Mouse (Mus musculus) testis, adult 2 months (tissue): ENCODE data around the gene Aldoart2. TPM values are rescaled to one million over a fixed set of nuclear protein-coding genes. Genes with fewer than 3 reads are reported as not detected.
A peak's percentile ranks its signal among the peaks of the same experiment; 100 is the strongest.
"Not testable (repeated sequence)": the region's sequence is repeated elsewhere in the genome, so short reads cannot be mapped to it uniquely, and the experiment has no call there.

Source experiments
- H3K27ac ChIP-seq: fragments of 200-500 bp; 2 replicates; pipeline ENCODE4 v1.5.1; 2012; ENCODE audit warnings: low read depth, low read length; ENCODE audit not compliant: control insufficient read depth, insufficient read depth
- H3K27me3 ChIP-seq: fragments of 200-500 bp; 2 replicates; pipeline ENCODE4 v1.6.1; 2012; ENCODE audit warnings: mild to moderate bottlenecking, low read length, moderate library complexity; ENCODE audit not compliant: control insufficient read depth, insufficient read depth
- H3K36me3 ChIP-seq: fragments of 200-500 bp; 2 replicates; pipeline ENCODE4 v1.6.1; 2012; ENCODE audit warnings: mild to moderate bottlenecking, low read length; ENCODE audit not compliant: control insufficient read depth, insufficient read depth
- H3K4me1 ChIP-seq: fragments of 200-500 bp; 2 replicates; pipeline ENCODE4 v1.6.1; 2012; ENCODE audit warnings: low read length; ENCODE audit not compliant: control insufficient read depth, insufficient read depth
- H3K4me3 ChIP-seq: fragments of 200-500 bp; 2 replicates; pipeline ENCODE4 v1.5.1; 2012; ENCODE audit warnings: low read depth, mild to moderate bottlenecking, low read length, moderate library complexity, mixed read lengths; ENCODE audit not compliant: control insufficient read depth
- CTCF ChIP-seq: fragments of 200-500 bp; IDR thresholded peaks from 2 replicates; pipeline ENCODE4 v1.5.1; 2012; ENCODE audit warnings: low read depth, mild to moderate bottlenecking, inconsistent platforms, low read length, moderate library complexity; ENCODE audit not compliant: control insufficient read depth, insufficient read depth, insufficient replicate concordance
- POLR2A ChIP-seq: fragments of 200-500 bp; IDR thresholded peaks from 2 replicates; pipeline ENCODE4 v1.6.1; 2012; ENCODE audit warnings: low read depth, mild to moderate bottlenecking, inconsistent platforms, low read length, moderate library complexity; ENCODE audit not compliant: control insufficient read depth
- polyA plus RNA-seq: library from polyadenylated mRNA; depleted of rRNA; stranded (reverse); fragments of >200 nt; gene quantifications from 2 replicates; pipeline ENCODE4 v1.2.3, GENCODE M21; 2012

Aldoart2 gene
- polyA plus RNA-seq, 1 experiment: 375 TPM

GRCm38 (mm10) chr12:55539157-55539556 lies 25.9 kb upstream of the Aldoart2 start:
- no peak for TF ChIP-seq CTCF
- no peak for TF ChIP-seq POLR2A
- H3K27ac ChIP-seq: no peak overlapping the region

DNA sequence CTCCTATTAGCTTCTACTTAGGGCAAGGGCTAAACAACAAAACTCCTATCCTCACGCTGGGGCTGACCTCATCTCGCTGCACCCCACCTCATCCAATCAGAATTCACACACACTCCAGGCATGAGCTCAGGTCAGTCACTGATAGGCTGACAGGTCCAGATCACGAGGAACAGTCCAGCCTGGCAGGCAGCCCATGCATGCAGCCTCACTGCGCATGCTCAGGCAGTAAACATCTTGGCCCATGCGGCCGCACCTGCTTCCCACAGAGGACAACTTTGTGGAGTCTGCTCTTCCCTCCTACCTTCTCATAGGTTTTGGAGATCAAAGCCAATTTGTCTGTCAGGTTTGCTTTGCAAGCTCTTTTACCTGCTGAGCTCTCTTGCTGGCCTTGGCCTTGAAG lies 10.1 kb upstream of the Aldoart2 start:
- not testable (repeated sequence) for H3K27ac ChIP-seq, H3K27me3 ChIP-seq, H3K36me3 ChIP-seq, H3K4me3 ChIP-seq, H3K4me1 ChIP-seq

More at GRCm38 (mm10) chr12:55539157-55539556, 25.9 kb upstream of the Aldoart2 start:
- H3K4me1 ChIP-seq: no peaks in the 10 kb centered on the region; the same call in 1 of the 2 replicates
- no peaks in the 10 kb centered on the region for H3K27me3 ChIP-seq
- no peaks in the 10 kb centered on the region for H3K36me3 ChIP-seq
- no peak overlapping the region for H3K4me3 ChIP-seq

GRCm38 (mm10) chr12:55557866-55558265 lies 7.2 kb upstream of the Aldoart2 start:
- H3K36me3 ChIP-seq: no peaks in the 10 kb centered on the region
- no peak overlapping the region for H3K4me3 ChIP-seq
- H3K27me3 ChIP-seq: no peaks in the 10 kb centered on the region
- peaks cover 12% of the 10 kb centered on the region for H3K4me1 ChIP-seq
- H3K27ac ChIP-seq: no peak overlapping the region
- TF ChIP-seq CTCF (no peak), POLR2A (no peak)

GRCm38 (mm10) chr12:55559184-55559855 lies 5.7 kb upstream of the Aldoart2 start:
- Histone ChIP-seq H3K4me1 (peaks cover 12% of the 10 kb centered on the region), H3K36me3 (no peaks in the 10 kb centered on the region), H3K27ac (no peak overlapping the region), H3K4me3 (peak overlapping the region; percentile 65), H3K27me3 (no peaks in the 10 kb centered on the region)
- TF ChIP-seq POLR2A: no peak
- no peak for TF ChIP-seq CTCF

DNA sequence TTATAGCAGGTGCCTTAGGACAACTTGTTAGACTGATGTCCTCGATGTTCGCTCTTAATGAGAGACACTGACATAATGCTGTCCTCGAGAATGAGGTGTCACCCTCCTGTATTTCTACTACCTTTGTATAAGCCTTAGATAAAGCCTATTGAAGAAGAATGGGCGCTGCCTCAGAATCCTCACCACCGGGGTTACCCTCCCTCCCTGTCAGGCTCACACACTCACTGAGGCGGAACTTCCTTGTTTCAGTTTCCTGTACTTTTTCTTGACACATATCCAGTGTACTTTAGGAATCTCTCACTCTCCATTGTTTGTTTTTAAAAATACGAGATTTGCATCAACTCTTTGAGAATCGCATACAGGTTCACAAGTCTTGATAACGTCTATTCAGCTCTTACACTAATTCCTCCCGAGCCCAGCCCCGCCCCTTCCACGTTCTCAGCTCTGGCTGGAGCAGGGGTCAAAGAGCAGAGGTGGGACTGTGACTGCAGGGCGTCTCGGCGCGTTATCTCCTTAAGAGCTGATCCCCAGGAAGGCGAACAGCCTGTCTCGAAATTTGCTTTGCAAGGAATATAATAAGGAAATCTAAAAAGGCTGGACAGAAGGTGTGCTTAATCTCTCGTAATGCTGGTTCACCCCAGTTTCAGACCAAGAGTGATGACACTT lies 4.9 kb upstream of the Aldoart2 start:
- Histone ChIP-seq H3K4me1 (peaks cover 9% of the 10 kb centered on the region), H3K27me3 (no peaks in the 10 kb centered on the region), H3K4me3 (peak overlapping the region; percentile 67), H3K36me3 (no peaks in the 10 kb centered on the region), H3K27ac (no peak overlapping the region)
- TF ChIP-seq POLR2A (no peak), CTCF (no peak)

DNA sequence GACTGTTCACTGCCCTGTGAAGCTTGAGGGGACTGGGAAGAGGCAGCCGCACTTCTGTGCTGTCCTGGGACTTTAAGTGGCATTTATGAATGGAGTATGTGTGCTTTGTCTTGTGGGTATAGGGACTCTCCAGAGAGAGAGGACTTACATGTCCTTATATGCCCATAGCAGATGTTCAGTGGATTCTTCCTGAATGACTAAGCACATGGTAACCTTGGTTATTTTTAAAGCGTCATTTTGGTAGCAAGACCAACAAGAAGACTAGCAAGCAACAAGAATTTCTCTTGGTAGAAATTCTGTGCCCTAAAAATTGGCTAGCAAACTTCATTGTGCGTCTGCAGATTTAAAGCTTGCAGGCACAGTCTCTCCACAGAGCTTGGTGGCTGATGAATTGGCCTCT lies 1.3 kb upstream of the Aldoart2 start:
- Histone ChIP-seq H3K27me3 (no peaks in the 10 kb centered on the region), H3K27ac (no peak overlapping the region), H3K36me3 (no peaks in the 10 kb centered on the region), H3K4me3 (peak overlapping the region; percentile 64), H3K4me1 (peaks cover 20% of the 10 kb centered on the region)
- TF ChIP-seq POLR2A: no peak
- TF ChIP-seq CTCF: no peak

GRCm38 (mm10) chr12:55564187-55564963 lies 664 bp upstream of the Aldoart2 start:
- no peaks in the 10 kb centered on the region for H3K27me3 ChIP-seq
- H3K27ac ChIP-seq: no peak overlapping the region
- no peaks in the 10 kb centered on the region for H3K36me3 ChIP-seq
- H3K4me3 ChIP-seq: peak overlapping the region; percentile 64
- peaks cover 20% of the 10 kb centered on the region for H3K4me1 ChIP-seq
- TF ChIP-seq POLR2A: no peak
- TF ChIP-seq CTCF: peak; percentile 55; the same call in 1 of the 2 replicates
